Mouse (Mus musculus) skeletal muscle tissue, adult 2 months (tissue): ENCODE results near the gene Golga4.

Experiments used
- DNase-seq: peaks from one replicate; pipeline ENCODE4 v3.0.0-alpha.2; 2012; ENCODE audit warnings: low read depth, low spot score

Gene Golga4

GRCm38 (mm10) chr9:118506020-118506403 lies at the start of gene Golga4:
Gene Golga4, plus strand, starts transcription at chr9:118506267.
- DNase-seq: peak; percentile 81

- no peak for DNase-seq
Observed at GRCm38 (mm10) chr9:118456405-118456804, 49.7 kb upstream of the Golga4 start.

- no peak for DNase-seq
Observed at GRCm38 (mm10) chr9:118458039-118458438, 48.0 kb upstream of the Golga4 start.

GRCm38 (mm10) chr9:118464031-118464430 lies 42.0 kb upstream of the Golga4 start:
- DNase-seq: no peak

GRCm38 (mm10) chr9:118468301-118468700 lies 37.8 kb upstream of the Golga4 start:
- DNase-seq: no peak

- no peak for DNase-seq
Observed at GRCm38 (mm10) chr9:118469272-118469671, 36.8 kb upstream of the Golga4 start.

GRCm38 (mm10) chr9:118471296-118471695 lies 34.8 kb upstream of the Golga4 start:
- no peak for DNase-seq

- no peak for DNase-seq
Observed at GRCm38 (mm10) chr9:118476211-118476765, 29.8 kb upstream of the Golga4 start.

GRCm38 (mm10) chr9:118476766-118477271 lies 29.2 kb upstream of the Golga4 start:
- DNase-seq: no peak

- DNase-seq: no peak
Observed at GRCm38 (mm10) chr9:118477281-118477931, 28.7 kb upstream of the Golga4 start.

GRCm38 (mm10) chr9:118477961-118478360 lies 28.1 kb upstream of the Golga4 start, which contains the start of gene Eomes:
Gene Eomes, plus strand, starts transcription at chr9:118478212.
- no peak for DNase-seq

GRCm38 (mm10) chr9:118478458-118478838 lies 27.6 kb upstream of the Golga4 start:
- DNase-seq: no peak

GRCm38 (mm10) chr9:118478839-118479507 lies 27.1 kb upstream of the Golga4 start:
- no peak for DNase-seq

- DNase-seq: no peak
Observed at GRCm38 (mm10) chr9:118479508-118480291, 26.4 kb upstream of the Golga4 start.

GRCm38 (mm10) chr9:118480292-118480690 lies 25.8 kb upstream of the Golga4 start:
- DNase-seq: no peak

- no peak for DNase-seq
Observed at GRCm38 (mm10) chr9:118482210-118482609, 23.9 kb upstream of the Golga4 start.

GRCm38 (mm10) chr9:118486361-118487095 lies 19.5 kb upstream of the Golga4 start:
- no peak for DNase-seq

- DNase-seq: no peak
Observed at GRCm38 (mm10) chr9:118487096-118487395, 19.0 kb upstream of the Golga4 start.

GRCm38 (mm10) chr9:118487636-118488035 lies 18.4 kb upstream of the Golga4 start:
- DNase-seq: no peak

GRCm38 (mm10) chr9:118488138-118488895 lies 17.8 kb upstream of the Golga4 start:
- no peak for DNase-seq
